Mouse (Mus musculus) embryonic facial prominence, embryonic 10.5 days (tissue): Measurements from ENCODE around the gene M6pr. TPM values are rescaled to one million over a fixed set of nuclear protein-coding genes. Genes with fewer than 3 reads are reported as not detected.

Experiments used
- DNase-seq: peaks from one replicate; pipeline ENCODE4 v3.0.0-alpha.2; 2017; ENCODE audit warnings: low spot score
- H3K27ac ChIP-seq: fragments of 300-500 bp; sonication (generic); replicated peaks from 2 replicates; pipeline ENCODE4 v1.5.1; 2016; ENCODE audit warnings: mild to moderate bottlenecking
- H3K27me3 ChIP-seq: fragments of 300-500 bp; sonication (generic); replicated peaks from 2 replicates; pipeline ENCODE4 v1.6.1; 2016; ENCODE audit warnings: low read depth, mild to moderate bottlenecking; ENCODE audit not compliant: poor library complexity, severe bottlenecking
- H3K36me3 ChIP-seq: fragments of 300-500 bp; sonication (generic); replicated peaks from 2 replicates; pipeline ENCODE4 v1.6.1; 2016; ENCODE audit warnings: mild to moderate bottlenecking, moderate library complexity
- H3K4me1 ChIP-seq: fragments of 300-500 bp; sonication (generic); 2 replicates; pipeline ENCODE4 v1.6.1; 2016
- H3K4me3 ChIP-seq: fragments of 300-500 bp; sonication (generic); 2 replicates; pipeline ENCODE4 v1.5.1; 2016; ENCODE audit warnings: mild to moderate bottlenecking, moderate library complexity
- H3K9me3 ChIP-seq: fragments of 300-500 bp; sonication (generic); 2 replicates; pipeline ENCODE4 v1.6.1; 2016; ENCODE audit warnings: mild to moderate bottlenecking
- WGBS: fragments of 180-500 bp; shearing (Covaris S2); methylation state at CpG from one replicate; pipeline ENCODE4 v1.1.7; 2016; 5-methylcytosine and 5-hydroxymethylcytosine counted together
- polyA plus RNA-seq: library from polyadenylated mRNA; unstranded; fragments of >200 nt; fragmentation: Nextera tagmentation; extraction: Ambion mirVana; gene quantifications from 2 replicates; pipeline ENCODE4 v1.2.1, GENCODE M21; 2016

Gene M6pr
- 80.4 and 85.2 TPM in 2 replicates for polyA plus RNA-seq

- WGBS, result under 1% methylated on average over 49 of the region's 49 CpGs
- Histone ChIP-seq H3K36me3 (peaks cover 22% of the 10 kb centered on the region), H3K4me3 (peak within 1 kb of the TSS; percentile 85), H3K9me3 (no peaks in the 10 kb centered on the region), H3K27ac (peak within 1 kb of the TSS; percentile 87), H3K4me1 (peaks cover 19% of the 10 kb centered on the region), H3K27me3 (no peaks in the 10 kb centered on the region)
- peak; percentile 96 for DNase-seq
Observed at GRCm38 (mm10) chr6:122308505-122309393, at the start of gene M6pr. Gene M6pr, plus strand, starts transcription at chr6:122308720.

GRCm38 (mm10) chr6:122262543-122262942 lies 46.0 kb upstream of the M6pr start:
- DNase-seq, result no peak
- no peaks in the 10 kb centered on the region for H3K4me1 ChIP-seq
- H3K27ac ChIP-seq, result no peak overlapping the region
- WGBS, result 94% methylated on average over 8 of the region's 8 CpGs
- no peaks in the 10 kb centered on the region for H3K36me3 ChIP-seq
- H3K27me3 ChIP-seq, result 0 out of 2 replicates have a peak, but pooled peaks cover 8% of the 10 kb centered on the region
- no peaks in the 10 kb centered on the region for H3K9me3 ChIP-seq
- no peak overlapping the region for H3K4me3 ChIP-seq

- Histone ChIP-seq H3K27me3 (no peaks in the 10 kb centered on the region), H3K9me3 (no peaks in the 10 kb centered on the region)
- 80% methylated on average over 3 of the region's 3 CpGs for WGBS
Observed at GRCm38 (mm10) chr6:122268561-122268960, 40.0 kb upstream of the M6pr start.

GRCm38 (mm10) chr6:122269170-122269569 lies 39.4 kb upstream of the M6pr start:
- H3K27me3 ChIP-seq, result no peaks in the 10 kb centered on the region
- WGBS, result 92% methylated on average over 4 of the region's 4 CpGs

More at GRCm38 (mm10) chr6:122268561-122268960, 40.0 kb upstream of the M6pr start:
- Histone ChIP-seq H3K4me3 (no peak overlapping the region), H3K27ac (no peak overlapping the region), H3K36me3 (no peaks in the 10 kb centered on the region), H3K4me1 (no peaks in the 10 kb centered on the region)
- no peak for DNase-seq

GRCm38 (mm10) chr6:122270152-122270551 lies 38.4 kb upstream of the M6pr start:
- 86% methylated on average over 11 of the region's 11 CpGs for WGBS
- no peak overlapping the region for H3K27ac ChIP-seq
- H3K27me3 ChIP-seq, result no peaks in the 10 kb centered on the region
- no peaks in the 10 kb centered on the region for H3K36me3 ChIP-seq
- H3K4me1 ChIP-seq, result no peaks in the 10 kb centered on the region
- DNase-seq, result no peak
- H3K9me3 ChIP-seq, result no peaks in the 10 kb centered on the region
- H3K4me3 ChIP-seq, result no peak overlapping the region

More at GRCm38 (mm10) chr6:122269170-122269569, 39.4 kb upstream of the M6pr start:
- Histone ChIP-seq H3K4me1 (no peaks in the 10 kb centered on the region), H3K36me3 (no peaks in the 10 kb centered on the region), H3K9me3 (no peaks in the 10 kb centered on the region), H3K27ac (no peak overlapping the region), H3K4me3 (no peak overlapping the region)
- no peak for DNase-seq

GRCm38 (mm10) chr6:122274546-122274945 lies 34.0 kb upstream of the M6pr start:
- WGBS, result 68% methylated on average over 5 of the region's 5 CpGs
- no peaks in the 10 kb centered on the region for H3K4me1 ChIP-seq
- no peak for DNase-seq
- H3K27me3 ChIP-seq, result no peaks in the 10 kb centered on the region
- H3K9me3 ChIP-seq, result no peaks in the 10 kb centered on the region
- H3K4me3 ChIP-seq, result no peak overlapping the region
- H3K36me3 ChIP-seq, result no peaks in the 10 kb centered on the region
- H3K27ac ChIP-seq, result no peak overlapping the region

GRCm38 (mm10) chr6:122276565-122276964 lies 32.0 kb upstream of the M6pr start:
- no peaks in the 10 kb centered on the region for H3K36me3 ChIP-seq
- no peaks in the 10 kb centered on the region for H3K4me1 ChIP-seq
- H3K27ac ChIP-seq, result no peak overlapping the region
- WGBS, result 91% methylated on average over 7 of the region's 7 CpGs
- DNase-seq, result no peak
- H3K4me3 ChIP-seq, result no peak overlapping the region
- H3K9me3 ChIP-seq, result no peaks in the 10 kb centered on the region
- H3K27me3 ChIP-seq, result no peaks in the 10 kb centered on the region

- no peaks in the 10 kb centered on the region for H3K27me3 ChIP-seq
- no peak within 1 kb of the TSS for H3K27ac ChIP-seq
- H3K4me3 ChIP-seq, result no peak within 1 kb of the TSS
- no peak for DNase-seq
- WGBS, result 83% methylated on average over 6 of the region's 6 CpGs
- no peaks in the 10 kb centered on the region for H3K9me3 ChIP-seq
- no peaks in the 10 kb centered on the region for H3K36me3 ChIP-seq
- no peaks in the 10 kb centered on the region for H3K4me1 ChIP-seq
Observed at GRCm38 (mm10) chr6:122282782-122283181, 25.7 kb upstream of the M6pr start, which contains the start of gene Klrg1. Gene Klrg1, minus strand, starts transcription at chr6:122282882.

GRCm38 (mm10) chr6:122283429-122283828 lies 25.1 kb upstream of the M6pr start:
- DNase-seq, result no peak
- WGBS, result 82% methylated on average over 2 of the region's 2 CpGs
- Histone ChIP-seq H3K36me3 (no peaks in the 10 kb centered on the region), H3K27me3 (no peaks in the 10 kb centered on the region), H3K27ac (no peak overlapping the region), H3K4me3 (no peak overlapping the region), H3K4me1 (no peaks in the 10 kb centered on the region), H3K9me3 (no peaks in the 10 kb centered on the region)

- H3K4me1 ChIP-seq, result no peaks in the 10 kb centered on the region
- DNase-seq, result no peak
- no peak overlapping the region for H3K4me3 ChIP-seq
- 87% methylated on average over 4 of the region's 4 CpGs for WGBS
- H3K27me3 ChIP-seq, result no peaks in the 10 kb centered on the region
- no peaks in the 10 kb centered on the region for H3K9me3 ChIP-seq
- no peak overlapping the region for H3K27ac ChIP-seq
- H3K36me3 ChIP-seq, result no peaks in the 10 kb centered on the region
Observed at GRCm38 (mm10) chr6:122284304-122284703, 24.2 kb upstream of the M6pr start.

GRCm38 (mm10) chr6:122284823-122285222 lies 23.7 kb upstream of the M6pr start:
- Histone ChIP-seq H3K36me3 (no peaks in the 10 kb centered on the region), H3K27ac (no peak overlapping the region), H3K9me3 (no peaks in the 10 kb centered on the region), H3K4me3 (no peak overlapping the region), H3K4me1 (no peaks in the 10 kb centered on the region), H3K27me3 (no peaks in the 10 kb centered on the region)
- DNase-seq, result no peak
- WGBS, result 83% methylated on average over 1 of the region's 1 CpGs

GRCm38 (mm10) chr6:122288263-122288662 lies 20.3 kb upstream of the M6pr start:
- 43% methylated on average over 1 of the region's 1 CpGs for WGBS
- no peak for DNase-seq
- H3K36me3 ChIP-seq, result no peaks in the 10 kb centered on the region
- H3K27me3 ChIP-seq, result no peaks in the 10 kb centered on the region
- H3K9me3 ChIP-seq, result no peaks in the 10 kb centered on the region
- H3K4me1 ChIP-seq, result no peaks in the 10 kb centered on the region; the same call in 1 of the 2 replicates
- H3K4me3 ChIP-seq, result no peak overlapping the region
- no peak overlapping the region for H3K27ac ChIP-seq

GRCm38 (mm10) chr6:122289313-122289712 lies 19.2 kb upstream of the M6pr start:
- Histone ChIP-seq H3K4me3 (no peak overlapping the region), H3K4me1 (no peaks in the 10 kb centered on the region; the same call in 1 of the 2 replicates), H3K27ac (no peak overlapping the region), H3K27me3 (no peaks in the 10 kb centered on the region), H3K36me3 (no peaks in the 10 kb centered on the region), H3K9me3 (no peaks in the 10 kb centered on the region)
- WGBS, result 83% methylated on average over 1 of the region's 1 CpGs
- DNase-seq, result no peak
